Mouse (Mus musculus) megakaryocyte, embryonic 14.5 days (primary cell): ENCODE measurements around the gene Zpbp2.

Source experiments
- FLI1 ChIP-seq: IDR thresholded peaks from 2 replicates; pipeline ENCODE4 v1.6.1; 2012; ENCODE audit warnings: low read length, inconsistent platforms, mixed read lengths
- GATA1 ChIP-seq: IDR thresholded peaks from 3 replicates; pipeline ENCODE4 v1.6.1; 2012; ENCODE audit warnings: mixed read lengths, low read length, inconsistent platforms, borderline replicate concordance

DNA sequence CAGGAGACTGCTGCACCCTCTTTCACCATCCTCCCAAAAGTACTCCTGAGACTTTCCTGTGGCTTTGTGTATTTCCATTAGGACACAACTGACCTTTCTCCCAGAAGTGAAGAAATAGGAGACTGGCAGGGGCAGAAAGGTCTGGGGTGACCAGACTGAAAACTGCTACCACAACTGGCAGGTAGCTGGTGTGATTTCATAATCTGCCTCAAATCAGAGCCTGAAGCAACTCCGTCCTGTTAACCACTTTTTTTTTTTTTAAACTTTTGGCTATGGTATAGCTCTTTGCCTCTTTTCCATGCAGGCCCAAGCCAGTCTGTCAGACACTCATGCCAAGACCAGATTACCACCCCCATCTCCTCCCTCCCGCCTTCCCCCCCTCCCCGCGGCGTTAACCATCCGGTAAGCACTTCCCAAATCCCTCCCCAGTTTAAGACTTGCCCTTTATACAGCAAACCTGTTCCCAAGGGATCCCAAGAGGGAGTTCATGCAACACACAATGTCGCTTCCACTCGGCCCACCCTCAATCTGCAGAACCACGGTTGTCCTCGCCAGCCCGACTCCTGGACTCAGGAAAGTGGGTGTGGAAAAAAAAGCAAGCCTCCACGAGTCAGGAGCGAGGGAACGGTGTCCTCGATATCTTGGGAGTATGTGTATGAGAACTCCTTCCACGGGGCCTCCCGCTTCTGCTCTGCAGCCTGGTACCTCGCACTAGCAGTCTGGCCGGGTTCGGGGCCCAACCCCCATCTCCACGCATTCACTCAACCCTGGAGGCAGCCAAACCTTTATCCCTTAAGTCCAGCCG is 35.4 kb downstream of the Zpbp2 start:
- TF ChIP-seq FLI1, result no peak
- no peak for TF ChIP-seq GATA1
